Mouse (Mus musculus) hindbrain, embryonic 10.5 days (tissue): ENCODE measurements around the gene Rin3. TPM values are rescaled to one million over a fixed set of nuclear protein-coding genes. Genes with fewer than 3 reads are reported as not detected.
A peak's percentile ranks its signal among the peaks of the same experiment; 100 is the strongest.

Experiments used
- DNase-seq: peaks from one replicate; pipeline ENCODE4 v3.0.0-alpha.2; 2017; ENCODE audit warnings: low spot score
- H3K27ac ChIP-seq: fragments of 300-500 bp; sonication (generic); 2 replicates; pipeline ENCODE4 v1.5.1; 2016; ENCODE audit warnings: mild to moderate bottlenecking, moderate library complexity
- H3K27me3 ChIP-seq: fragments of 300-500 bp; sonication (generic); 2 replicates; pipeline ENCODE4 v1.6.1; 2016; ENCODE audit warnings: mild to moderate bottlenecking; ENCODE audit not compliant: poor library complexity, insufficient read depth, severe bottlenecking
- H3K36me3 ChIP-seq: fragments of 300-500 bp; sonication (generic); 2 replicates; pipeline ENCODE4 v1.6.1; 2016; ENCODE audit warnings: mild to moderate bottlenecking, moderate library complexity
- H3K4me1 ChIP-seq: fragments of 300-500 bp; sonication (generic); replicated peaks from 2 replicates; pipeline ENCODE4 v1.6.1; 2016; ENCODE audit warnings: mild to moderate bottlenecking
- H3K4me3 ChIP-seq: fragments of 300-500 bp; sonication (generic); 2 replicates; pipeline ENCODE4 v1.5.1; 2016; ENCODE audit warnings: mild to moderate bottlenecking, moderate library complexity
- H3K9me3 ChIP-seq: fragments of 300-500 bp; sonication (generic); 2 replicates; pipeline ENCODE4 v1.6.1; 2016; ENCODE audit warnings: mild to moderate bottlenecking, moderate library complexity
- WGBS: fragments of 180-500 bp; shearing (Covaris S2); methylation state at CpG from one replicate; pipeline ENCODE4 v1.1.7; 2016; 5-methylcytosine and 5-hydroxymethylcytosine counted together
- polyA plus RNA-seq: library from polyadenylated mRNA; unstranded; fragments of >200 nt; fragmentation: Nextera tagmentation; extraction: Ambion mirVana; gene quantifications from 2 replicates; pipeline ENCODE4 v1.2.1, GENCODE M21; 2016

Gene Rin3
- polyA plus RNA-seq, 1 experiment from 2014 or later = 5.1 TPM

GRCm38 (mm10) chr12:102295230-102295629 is 12.4 kb downstream of the Rin3 start:
- no peaks in the 10 kb centered on the region for H3K36me3 ChIP-seq
- H3K9me3 ChIP-seq = no peaks in the 10 kb centered on the region
- H3K27me3 ChIP-seq = no peaks in the 10 kb centered on the region
- DNase-seq = no peak
- no peak overlapping the region for H3K27ac ChIP-seq
- H3K4me3 ChIP-seq = no peak overlapping the region
- H3K4me1 ChIP-seq = peaks cover 15% of the 10 kb centered on the region
- 82% methylated on average over 7 of the region's 7 CpGs for WGBS

- WGBS = 86% methylated on average over 8 of the region's 8 CpGs
- Histone ChIP-seq H3K4me3 (no peak overlapping the region), H3K27ac (no peak overlapping the region), H3K27me3 (no peaks in the 10 kb centered on the region), H3K4me1 (peaks cover 15% of the 10 kb centered on the region), H3K36me3 (no peaks in the 10 kb centered on the region), H3K9me3 (no peaks in the 10 kb centered on the region)
- DNase-seq = no peak
Observed at GRCm38 (mm10) chr12:102295662-102296061, 12.8 kb downstream of the Rin3 start.

GRCm38 (mm10) chr12:102296361-102296760 is 13.5 kb downstream of the Rin3 start:
- no peaks in the 10 kb centered on the region for H3K36me3 ChIP-seq
- no peak overlapping the region for H3K4me3 ChIP-seq
- peaks cover 15% of the 10 kb centered on the region for H3K4me1 ChIP-seq
- H3K27me3 ChIP-seq = no peaks in the 10 kb centered on the region
- 82% methylated on average over 1 of the region's 1 CpGs for WGBS
- DNase-seq = no peak
- no peaks in the 10 kb centered on the region for H3K9me3 ChIP-seq
- no peak overlapping the region for H3K27ac ChIP-seq

- DNase-seq = no peak
- 87% methylated on average over 4 of the region's 4 CpGs for WGBS
- no peaks in the 10 kb centered on the region for H3K9me3 ChIP-seq
- no peaks in the 10 kb centered on the region for H3K27me3 ChIP-seq
- no peaks in the 10 kb centered on the region for H3K36me3 ChIP-seq
- no peak overlapping the region for H3K27ac ChIP-seq
- H3K4me3 ChIP-seq = no peak overlapping the region
- H3K4me1 ChIP-seq = peaks cover 11% of the 10 kb centered on the region
Observed at GRCm38 (mm10) chr12:102296967-102297366, 14.1 kb downstream of the Rin3 start.

GRCm38 (mm10) chr12:102299209-102299608 is 16.4 kb downstream of the Rin3 start:
- H3K27ac ChIP-seq = no peak overlapping the region

GRCm38 (mm10) chr12:102301585-102301984 is 18.7 kb downstream of the Rin3 start:
- Histone ChIP-seq H3K27ac (0 out of 2 replicates have a peak overlapping the region, but pooled peaks have one; percentile 66), H3K4me1 (peaks cover 38% of the 10 kb centered on the region), H3K27me3 (no peaks in the 10 kb centered on the region), H3K9me3 (no peaks in the 10 kb centered on the region), H3K4me3 (no peak overlapping the region), H3K36me3 (no peaks in the 10 kb centered on the region)
- no peak for DNase-seq
- 76% methylated on average over 1 of the region's 1 CpGs for WGBS

More at GRCm38 (mm10) chr12:102299209-102299608, 16.4 kb downstream of the Rin3 start:
- Histone ChIP-seq H3K27me3 (no peaks in the 10 kb centered on the region), H3K9me3 (no peaks in the 10 kb centered on the region), H3K36me3 (no peaks in the 10 kb centered on the region), H3K4me1 (peaks cover 26% of the 10 kb centered on the region), H3K4me3 (no peak overlapping the region)
- no peak for DNase-seq
- 72% methylated on average over 5 of the region's 5 CpGs for WGBS

- peak overlapping the region; percentile 66 for H3K27ac ChIP-seq
- DNase-seq = no peak
- WGBS = 76% methylated on average over 9 of the region's 9 CpGs
- no peaks in the 10 kb centered on the region for H3K9me3 ChIP-seq
- no peaks in the 10 kb centered on the region for H3K36me3 ChIP-seq
- no peak overlapping the region for H3K4me3 ChIP-seq
- H3K27me3 ChIP-seq = no peaks in the 10 kb centered on the region
- H3K4me1 ChIP-seq = peaks cover 38% of the 10 kb centered on the region
Observed at GRCm38 (mm10) chr12:102302322-102302721, 19.5 kb downstream of the Rin3 start.

GRCm38 (mm10) chr12:102302831-102303351 is 20.0 kb downstream of the Rin3 start:
- no peaks in the 10 kb centered on the region for H3K9me3 ChIP-seq
- no peaks in the 10 kb centered on the region for H3K27me3 ChIP-seq
- 64% methylated on average over 4 of the region's 4 CpGs for WGBS
- H3K4me1 ChIP-seq = peaks cover 40% of the 10 kb centered on the region
- H3K36me3 ChIP-seq = no peaks in the 10 kb centered on the region
- no peak for DNase-seq
- no peak overlapping the region for H3K4me3 ChIP-seq
- peak overlapping the region; percentile 66 for H3K27ac ChIP-seq

- Histone ChIP-seq H3K27ac (peak overlapping the region; percentile 30; the same call in 1 of the 2 replicates), H3K27me3 (no peaks in the 10 kb centered on the region), H3K4me3 (no peak overlapping the region), H3K9me3 (no peaks in the 10 kb centered on the region), H3K4me1 (peaks cover 44% of the 10 kb centered on the region), H3K36me3 (no peaks in the 10 kb centered on the region)
- DNase-seq = no peak
- WGBS = 45% methylated on average over 7 of the region's 7 CpGs
Observed at GRCm38 (mm10) chr12:102303867-102304266, 21.0 kb downstream of the Rin3 start.

GRCm38 (mm10) chr12:102305069-102305836 is 22.4 kb downstream of the Rin3 start:
- 55% methylated on average over 10 of the region's 10 CpGs for WGBS
- peak; percentile 18 for DNase-seq
- H3K4me1 ChIP-seq = peaks cover 44% of the 10 kb centered on the region
- peak overlapping the region; percentile 30; the same call in 1 of the 2 replicates for H3K27ac ChIP-seq
- H3K27me3 ChIP-seq = no peaks in the 10 kb centered on the region
- H3K4me3 ChIP-seq = no peak overlapping the region
- no peaks in the 10 kb centered on the region for H3K36me3 ChIP-seq
- H3K9me3 ChIP-seq = no peaks in the 10 kb centered on the region

- Histone ChIP-seq H3K4me1 (peaks cover 32% of the 10 kb centered on the region), H3K27me3 (no peaks in the 10 kb centered on the region), H3K9me3 (0 out of 2 replicates have a peak, but pooled peaks cover 3% of the 10 kb centered on the region), H3K27ac (no peak overlapping the region), H3K4me3 (no peak overlapping the region), H3K36me3 (no peaks in the 10 kb centered on the region)
- DNase-seq = no peak
- WGBS = 83% methylated on average over 6 of the region's 6 CpGs
Observed at GRCm38 (mm10) chr12:102308001-102308456, 25.2 kb downstream of the Rin3 start.

GRCm38 (mm10) chr12:102308457-102309011 is 25.7 kb downstream of the Rin3 start:
- DNase-seq = no peak
- Histone ChIP-seq H3K4me1 (peaks cover 27% of the 10 kb centered on the region), H3K27me3 (no peaks in the 10 kb centered on the region), H3K9me3 (0 out of 2 replicates have a peak, but pooled peaks cover 3% of the 10 kb centered on the region), H3K36me3 (no peaks in the 10 kb centered on the region), H3K4me3 (no peak overlapping the region), H3K27ac (no peak overlapping the region)
- WGBS = 76% methylated on average over 16 of the region's 16 CpGs
